In genomic region chr10:60536098-60536811, GRCm38 (mm10) we compare ENCODE assay signal across 9 mouse cellular contexts.
A peak's percentile ranks its signal among the peaks of the same experiment; 100 is the strongest.
DNase-seq lines count a peak whose midpoint lies in the region; ATAC-seq and TF ChIP-seq lines count a peak whose summit lies in the region.
"Had no signal": no experiment of that assay in that cellular context is flagged by ENCODE, and none has a peak within 500 bp of the region (broad histone marks: within the 10 kb centered on the region; RNA-seq: fewer than 3 reads in every experiment).

No protein-coding gene starts in this region.

- H3K27me3 ChIP-seq in kidney, embryonic 15.5 days: peaks cover 27% of the 10 kb centered on the region; the same call in 1 of the 2 replicates
- no peaks in the 10 kb centered on the region for H3K27me3 ChIP-seq in kidney, embryonic 14.5 days (ENCODE audit: control insufficient read depth, insufficient read depth, low read length)
- no peaks in the 10 kb centered on the region for H3K27me3 ChIP-seq in embryonic facial prominence, embryonic 14.5 days (replicated peaks; ENCODE audit: control insufficient read depth, insufficient read depth, low read length)
- H3K27me3 ChIP-seq: Patski had no signal

- DNase-seq in embryonic facial prominence, embryonic 14.5 days (ENCODE audit: low spot score): peak; percentile 47
- peak; percentile 19 for DNase-seq in kidney, postnatal 14 days
- no peak for DNase-seq in layer of hippocampus, adult 2 months (ENCODE audit: low spot score in 2 of 2)
- DNase-seq in ovary, adult 18-20 months (ENCODE audit: low spot score): no peak
- no peak for DNase-seq in spleen, postnatal 14 days (ENCODE audit: low spot score in 2 of 2)

- no peaks in the 10 kb centered on the region for H3K9me3 ChIP-seq in kidney, embryonic 15.5 days (replicated peaks)
- no peaks in the 10 kb centered on the region for H3K9me3 ChIP-seq in kidney, embryonic 14.5 days (ENCODE audit: control insufficient read depth, low read length)
- no peaks in the 10 kb centered on the region for H3K9me3 ChIP-seq in embryonic facial prominence, embryonic 14.5 days (ENCODE audit: control insufficient read depth, low read length)

- no peaks in the 10 kb centered on the region for H3K36me3 ChIP-seq in kidney, embryonic 15.5 days
- no peaks in the 10 kb centered on the region for H3K36me3 ChIP-seq in kidney, embryonic 14.5 days (ENCODE audit: control insufficient read depth, insufficient read depth, low read length)
- no peaks in the 10 kb centered on the region for H3K36me3 ChIP-seq in embryonic facial prominence, embryonic 14.5 days (ENCODE audit: control insufficient read depth, insufficient read depth, low read length)

- no peak for TF ChIP-seq CTCF in layer of hippocampus, adult 2 months (conservative IDR thresholded peaks at IDR 0.05)

- H3K9ac ChIP-seq in kidney, embryonic 15.5 days: no peak overlapping the region
- no peak overlapping the region for H3K9ac ChIP-seq in kidney, embryonic 14.5 days (ENCODE audit: low read depth, low read length)
- peak overlapping the region; percentile 37; the same call in 1 of the 2 replicates for H3K9ac ChIP-seq in embryonic facial prominence, embryonic 14.5 days (ENCODE audit: low read depth, low read length)

- no peak overlapping the region for H3K27ac ChIP-seq in kidney, embryonic 15.5 days
- H3K27ac ChIP-seq in kidney, embryonic 14.5 days (ENCODE audit: low read depth, low read length): no peak overlapping the region
- no peak overlapping the region for H3K27ac ChIP-seq in embryonic facial prominence, embryonic 14.5 days (replicated peaks; ENCODE audit: low read depth, low read length)
- no peak overlapping the region for H3K27ac ChIP-seq in layer of hippocampus, adult 2 months

- H3K4me2 ChIP-seq in kidney, embryonic 15.5 days: peak overlapping the region; percentile 46
- no peak overlapping the region; the same call in 1 of the 2 replicates for H3K4me2 ChIP-seq in kidney, embryonic 14.5 days (replicated peaks; ENCODE audit: low read depth, low read length)
- H3K4me2 ChIP-seq in embryonic facial prominence, embryonic 14.5 days (ENCODE audit: low read depth, low read length): peak overlapping the region; percentile 35

- peaks cover 19% of the 10 kb centered on the region for H3K4me1 ChIP-seq in kidney, embryonic 15.5 days
- 0 out of 2 replicates have a peak, but pooled peaks cover 2% of the 10 kb centered on the region for H3K4me1 ChIP-seq in kidney, embryonic 14.5 days (ENCODE audit: control insufficient read depth, insufficient read depth, low read length)
- H3K4me1 ChIP-seq in embryonic facial prominence, embryonic 14.5 days (ENCODE audit: control insufficient read depth, insufficient read depth, low read length): no peaks in the 10 kb centered on the region

- WGBS in kidney, embryonic 15.5 days: 14% methylated on average over 14 of the region's 14 CpGs
- WGBS in kidney, embryonic 14.5 days: 14% methylated on average over 13 of the region's 14 CpGs
- WGBS in embryonic facial prominence, embryonic 14.5 days: 12% methylated on average over 13 of the region's 14 CpGs

- no peak overlapping the region for H3K4me3 ChIP-seq in kidney, embryonic 15.5 days (replicated peaks)
- no peak overlapping the region for H3K4me3 ChIP-seq in kidney, embryonic 14.5 days (ENCODE audit: low read length)
- no peak overlapping the region for H3K4me3 ChIP-seq in embryonic facial prominence, embryonic 14.5 days (ENCODE audit: low read depth, low read length)
- H3K4me3 ChIP-seq in layer of hippocampus, adult 2 months: no peak overlapping the region

- ATAC-seq in kidney, embryonic 15.5 days (replicated peaks; ENCODE audit: low FRiP score): no peak
- ATAC-seq in kidney, embryonic 14.5 days (ENCODE audit: low FRiP score, low TSS enrichment): no peak
- ATAC-seq in embryonic facial prominence, embryonic 14.5 days (ENCODE audit: low read depth): peak; percentile 57; the same call in 1 of the 2 replicates
- ATAC-seq in megakaryocyte-erythroid progenitor cell, adult 5-6 weeks (replicated peaks; ENCODE audit: low FRiP score, low TSS enrichment, poor library complexity, severe bottlenecking): peak; percentile 73; the same call in 1 of the 2 replicates
- ATAC-seq: Patski had no signal

Comparison
In these comparisons a context has a peak if more than half of its experiments do, and no peak if none do; other contexts are left out.
1. ATAC-seq: peak in embryonic facial prominence, embryonic 14.5 days (single experiment) and megakaryocyte-erythroid progenitor cell, adult 5-6 weeks (single experiment); none in kidney, embryonic 15.5 days (single experiment) and kidney, embryonic 14.5 days (single experiment).
2. DNase-seq: peak in embryonic facial prominence, embryonic 14.5 days (single experiment) and kidney, postnatal 14 days (single experiment); none in layer of hippocampus, adult 2 months (0 of 2), ovary, adult 18-20 months (single experiment) and spleen, postnatal 14 days (0 of 2).